Mouse (Mus musculus) heart, postnatal 0 days (tissue): ENCODE results near the gene Fkbp14. TPM values are rescaled to one million over a fixed set of nuclear protein-coding genes. Genes with fewer than 3 reads are reported as not detected.

Experiments used
- ATAC-seq: fragments of 200-750 bp; cut with Nextera tagmentation; 2 replicates; pipeline ENCODE4 v1.8.0; 2017; ENCODE audit warnings: low read depth, moderate number of reproducible peaks, moderate library complexity; ENCODE audit not compliant: insufficient read depth
- DNase-seq: peaks from one replicate; pipeline ENCODE4 v3.0.0-alpha.2; 2016; ENCODE audit warnings: low spot score
- H3K27ac ChIP-seq: fragments of 300-500 bp; sonication (generic); 2 replicates; pipeline ENCODE4 v1.5.1; 2014; ENCODE audit warnings: low read depth, mild to moderate bottlenecking
- H3K27me3 ChIP-seq: fragments of 300-500 bp; sonication (generic); 2 replicates; pipeline ENCODE4 v1.6.1; 2014; ENCODE audit warnings: low read length, mixed read lengths; ENCODE audit not compliant: control insufficient read depth, insufficient read depth
- H3K36me3 ChIP-seq: fragments of 300-500 bp; sonication (generic); replicated peaks from 2 replicates; pipeline ENCODE4 v1.6.1; 2014; ENCODE audit warnings: low read length, mixed read lengths; ENCODE audit not compliant: control insufficient read depth, insufficient read depth
- H3K4me1 ChIP-seq: fragments of 300-500 bp; sonication (generic); 2 replicates; pipeline ENCODE4 v1.6.1; 2014; ENCODE audit warnings: antibody characterized with exemption; ENCODE audit not compliant: control insufficient read depth, insufficient read depth
- H3K4me2 ChIP-seq: fragments of 300-500 bp; sonication (generic); 2 replicates; pipeline ENCODE4 v1.6.1; 2014; ENCODE audit warnings: low read depth, mild to moderate bottlenecking, low read length, moderate library complexity
- H3K4me3 ChIP-seq: fragments of 300-500 bp; sonication (generic); 2 replicates; pipeline ENCODE4 v1.5.1; 2014; ENCODE audit warnings: low read depth, low read length
- H3K9ac ChIP-seq: fragments of 300-500 bp; sonication (generic); replicated peaks from 2 replicates; pipeline ENCODE4 v1.6.1; 2014; ENCODE audit warnings: low read depth, low read length, mixed read lengths
- H3K9me3 ChIP-seq: fragments of 300-500 bp; sonication (generic); replicated peaks from 2 replicates; pipeline ENCODE4 v1.6.1; 2016; ENCODE audit warnings: low read length; ENCODE audit not compliant: control insufficient read depth
- CTCF ChIP-seq: IDR thresholded peaks from 2 replicates; pipeline ENCODE4 v1.5.1; 2016; ENCODE audit warnings: antibody characterized with exemption, control low read depth, low read depth
- EP300 ChIP-seq: IDR thresholded peaks from 2 replicates; pipeline ENCODE4 v1.6.1; 2016; ENCODE audit warnings: antibody characterized with exemption, low read depth
- WGBS: fragments of 180-500 bp; shearing (Covaris S2); extraction: QIAGEN DNeasy Blood & Tissue Kit; methylation state at CpG from one replicate; pipeline ENCODE4 v1.1.7; 2014; 5-methylcytosine and 5-hydroxymethylcytosine counted together
- polyA plus RNA-seq: library from polyadenylated mRNA; unstranded; fragments of >200 nt; fragmentation: Nextera tagmentation; extraction: Ambion mirVana; gene quantifications from 2 replicates; pipeline ENCODE4 v1.2.1, GENCODE M21; 2015
- total RNA-seq: library from RNA; depleted of rRNA; stranded (reverse); fragments of >200 nt; gene quantifications from 2 replicates; pipeline ENCODE4 v1.2.3, GENCODE M21; 2014; ENCODE audit warnings: low replicate concordance

Gene Fkbp14
- total and polyA plus RNA-seq, 2 experiments from 2014 or later = 11.8 to 16.4 TPM

DNA sequence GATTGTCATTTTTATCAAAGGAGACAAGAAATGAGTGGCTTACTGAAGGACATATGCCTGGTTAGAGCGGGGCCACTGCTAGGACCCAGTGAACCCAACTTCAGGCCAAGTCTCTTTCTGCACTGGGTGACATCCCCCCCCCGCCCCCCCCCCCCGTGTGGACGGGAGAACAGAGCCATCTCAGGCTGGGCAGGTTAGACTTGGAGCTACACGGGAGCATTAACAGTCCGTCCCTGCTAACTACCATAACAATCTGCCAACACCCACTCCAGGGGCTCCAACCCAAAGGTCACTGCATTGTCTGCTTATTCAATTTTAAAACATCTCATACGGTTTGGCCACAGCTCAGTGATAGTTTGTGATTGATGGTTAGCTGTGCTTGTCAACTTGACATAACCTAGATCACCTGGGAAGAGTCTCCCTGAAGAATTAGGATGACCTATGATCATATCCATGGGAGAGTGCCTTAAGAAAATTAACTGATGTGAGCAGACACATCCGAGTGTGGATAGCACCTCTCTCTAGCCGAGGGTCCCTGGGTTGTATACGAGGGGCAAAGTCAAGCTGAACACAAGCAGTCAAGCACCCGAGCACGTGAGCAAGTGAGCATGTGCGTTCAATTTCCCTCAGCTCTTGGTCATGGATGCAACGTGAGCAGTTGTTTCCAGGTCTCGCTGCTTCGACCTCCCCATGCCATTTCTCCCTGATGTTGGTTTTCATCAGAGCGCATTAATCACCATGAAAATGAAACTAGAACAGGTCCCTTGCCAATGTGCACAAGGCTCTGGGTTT lies 34.9 kb downstream of the Fkbp14 start:
- 70% methylated on average over 15 of the region's 17 CpGs for WGBS
- TF ChIP-seq CTCF = no peak
- no peak for TF ChIP-seq EP300

DNA sequence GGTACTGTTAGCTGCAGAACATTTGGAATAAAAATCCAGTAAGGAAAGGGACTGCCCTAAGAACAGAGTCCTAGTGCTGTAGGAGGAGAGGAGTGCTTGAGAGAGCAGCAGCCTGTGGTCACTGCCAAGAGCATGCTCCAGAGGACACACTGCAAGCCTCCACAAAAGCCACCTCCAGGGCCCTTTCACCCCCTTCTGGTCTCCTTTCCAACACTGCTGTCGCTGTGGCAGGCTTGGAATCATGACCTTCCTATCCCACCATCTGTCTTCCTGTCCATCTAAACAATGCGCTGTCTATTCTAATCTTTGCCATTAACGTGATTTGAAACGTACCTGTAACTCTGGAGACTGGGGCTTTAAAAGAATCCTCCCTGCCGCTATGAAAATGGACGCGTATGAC lies 38.6 kb downstream of the Fkbp14 start:
- no peaks in the 10 kb centered on the region for H3K9me3 ChIP-seq
- DNase-seq (no peak), ATAC-seq (no peak)
- no peak overlapping the region for H3K27ac ChIP-seq
- TF ChIP-seq EP300 (no peak), CTCF (no peak)
- H3K27me3 ChIP-seq = 0 out of 2 replicates have a peak, but pooled peaks cover 3% of the 10 kb centered on the region
- H3K4me2 ChIP-seq = no peak overlapping the region
- H3K4me1 ChIP-seq = 0 out of 2 replicates have a peak, but pooled peaks cover 6% of the 10 kb centered on the region
- no peak overlapping the region for H3K4me3 ChIP-seq
- H3K36me3 ChIP-seq = no peaks in the 10 kb centered on the region
- H3K9ac ChIP-seq = no peak overlapping the region
- 75% methylated on average over 7 of the region's 7 CpGs for WGBS

More for the DNA sequence above, 34.9 kb downstream of the Fkbp14 start:
- H3K4me2 ChIP-seq = no peak overlapping the region
- no peaks in the 10 kb centered on the region for H3K4me1 ChIP-seq
- ATAC-seq = no peak; the same call in 1 of the 2 replicates
- no peak overlapping the region for H3K27ac ChIP-seq
- no peak for DNase-seq
- H3K4me3 ChIP-seq = no peak overlapping the region
- no peaks in the 10 kb centered on the region for H3K9me3 ChIP-seq
- H3K9ac ChIP-seq = no peak overlapping the region
- 0 out of 2 replicates have a peak, but pooled peaks cover 15% of the 10 kb centered on the region for H3K27me3 ChIP-seq
- no peaks in the 10 kb centered on the region for H3K36me3 ChIP-seq

DNA sequence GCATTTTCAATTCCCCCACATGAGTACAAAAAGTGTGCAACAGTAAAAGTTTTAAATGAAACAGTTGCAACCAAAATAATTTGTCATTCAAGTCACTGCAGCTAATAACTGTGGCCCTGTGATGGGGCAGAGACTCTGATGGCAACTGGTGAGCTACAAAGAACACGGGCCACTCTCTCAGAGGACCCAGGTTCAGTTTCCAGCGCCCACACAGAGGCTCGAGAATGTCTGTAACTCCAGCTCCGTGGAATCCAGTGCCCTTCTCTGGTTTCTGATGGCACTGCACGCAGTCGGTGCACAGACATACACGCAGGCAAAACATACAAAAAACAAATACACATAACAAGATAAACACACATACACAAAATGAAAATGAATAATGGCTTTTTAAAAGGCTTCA lies 39.4 kb downstream of the Fkbp14 start:
- no peak overlapping the region for H3K4me2 ChIP-seq
- no peak for TF ChIP-seq CTCF
- no peak for TF ChIP-seq EP300
- no peaks in the 10 kb centered on the region for H3K36me3 ChIP-seq
- H3K4me3 ChIP-seq = no peak overlapping the region
- no peak overlapping the region for H3K27ac ChIP-seq
- ATAC-seq = no peak
- WGBS = 87% methylated on average over 7 of the region's 7 CpGs
- H3K27me3 ChIP-seq = 0 out of 2 replicates have a peak, but pooled peaks cover 3% of the 10 kb centered on the region
- H3K4me1 ChIP-seq = 0 out of 2 replicates have a peak, but pooled peaks cover 6% of the 10 kb centered on the region
- H3K9me3 ChIP-seq = no peaks in the 10 kb centered on the region
- no peak overlapping the region for H3K9ac ChIP-seq
- DNase-seq = no peak

DNA sequence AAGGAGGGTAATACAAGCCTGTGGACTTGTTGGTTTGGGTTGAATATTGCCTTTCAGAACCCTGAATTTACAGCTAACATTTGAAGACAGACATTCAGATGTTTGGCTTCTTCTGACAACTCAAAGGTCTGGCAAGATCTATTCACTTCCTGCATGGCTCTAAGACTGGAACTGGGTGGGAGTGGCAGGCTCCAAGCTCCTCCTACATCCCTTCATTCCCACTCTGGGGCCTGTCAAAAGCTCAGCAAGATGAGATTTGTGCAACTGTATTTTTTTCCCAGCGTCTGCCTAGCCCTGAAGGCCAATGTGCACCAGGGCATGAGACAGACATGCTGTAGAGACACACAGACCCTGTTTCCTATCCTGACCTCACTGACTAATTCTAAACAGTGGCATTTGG lies 41.3 kb downstream of the Fkbp14 start:
- Histone ChIP-seq H3K9me3 (no peaks in the 10 kb centered on the region), H3K27me3 (0 out of 2 replicates have a peak, but pooled peaks cover 3% of the 10 kb centered on the region), H3K9ac (no peak overlapping the region), H3K27ac (no peak overlapping the region), H3K4me1 (peaks cover 8% of the 10 kb centered on the region), H3K4me2 (no peak overlapping the region), H3K36me3 (no peaks in the 10 kb centered on the region), H3K4me3 (no peak overlapping the region)
- peak; percentile 23 for DNase-seq
- TF ChIP-seq CTCF (no peak), EP300 (no peak)
- no peak for ATAC-seq
- WGBS = 64% methylated on average over 1 of the region's 1 CpGs

DNA sequence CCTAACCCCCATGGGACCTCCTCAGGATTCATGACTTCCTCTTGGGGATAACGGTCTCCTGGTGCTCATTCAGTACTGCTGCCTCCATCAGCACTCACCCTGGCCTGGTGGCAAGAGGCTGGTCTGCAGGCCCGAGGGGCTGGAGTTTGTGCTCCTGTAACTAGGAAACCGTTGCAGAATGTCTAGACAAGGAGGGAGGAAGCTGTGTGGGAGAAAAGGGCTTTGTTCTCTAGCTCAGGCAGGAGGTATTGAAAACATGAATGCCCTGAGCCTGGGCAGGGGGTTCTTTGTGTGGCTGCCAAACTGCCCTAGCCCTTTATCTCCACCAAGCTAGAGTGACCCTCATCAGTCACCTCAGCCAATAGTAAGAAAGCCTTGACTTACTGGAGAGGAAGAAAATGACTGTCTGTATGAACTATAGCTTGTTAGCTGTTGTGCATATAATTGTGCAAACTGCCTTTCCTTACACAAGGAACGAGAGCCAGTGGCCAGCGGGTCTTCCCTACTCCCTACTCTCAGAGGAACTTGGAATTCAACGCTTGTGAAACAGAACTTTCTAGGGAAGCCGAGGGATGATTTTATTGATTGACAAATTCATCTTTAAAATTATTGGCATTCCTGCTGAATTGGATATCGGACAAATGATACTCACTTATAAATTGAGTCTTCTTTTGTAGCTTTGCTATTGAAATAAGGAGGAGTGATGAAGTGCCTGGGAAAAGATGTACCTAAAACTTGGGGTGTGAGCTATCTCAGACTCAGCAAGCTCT lies 42.6 kb downstream of the Fkbp14 start:
- ATAC-seq = peak; percentile 17; the same call in 1 of the 2 replicates
- TF ChIP-seq CTCF (no peak), EP300 (no peak)

More for the DNA sequence above, 42.6 kb downstream of the Fkbp14 start:
- no peaks in the 10 kb centered on the region for H3K36me3 ChIP-seq
- 58% methylated on average over 8 of the region's 8 CpGs for WGBS
- H3K4me2 ChIP-seq = no peak overlapping the region
- no peak overlapping the region for H3K4me3 ChIP-seq
- DNase-seq = no peak
- no peaks in the 10 kb centered on the region for H3K27me3 ChIP-seq
- H3K4me1 ChIP-seq = peaks cover 18% of the 10 kb centered on the region
- no peak overlapping the region for H3K27ac ChIP-seq
- no peak overlapping the region for H3K9ac ChIP-seq
- H3K9me3 ChIP-seq = no peaks in the 10 kb centered on the region
